Mouse (Mus musculus) mesoderm, embryonic 11.5 days (tissue): ENCODE results near the gene Fastkd2.

ENCODE experiments used
- DNase-seq: peaks from one replicate; pipeline ENCODE4 v3.0.0-alpha.2; 2012; ENCODE audit warnings: low read depth, low spot score

Fastkd2 gene

DNA sequence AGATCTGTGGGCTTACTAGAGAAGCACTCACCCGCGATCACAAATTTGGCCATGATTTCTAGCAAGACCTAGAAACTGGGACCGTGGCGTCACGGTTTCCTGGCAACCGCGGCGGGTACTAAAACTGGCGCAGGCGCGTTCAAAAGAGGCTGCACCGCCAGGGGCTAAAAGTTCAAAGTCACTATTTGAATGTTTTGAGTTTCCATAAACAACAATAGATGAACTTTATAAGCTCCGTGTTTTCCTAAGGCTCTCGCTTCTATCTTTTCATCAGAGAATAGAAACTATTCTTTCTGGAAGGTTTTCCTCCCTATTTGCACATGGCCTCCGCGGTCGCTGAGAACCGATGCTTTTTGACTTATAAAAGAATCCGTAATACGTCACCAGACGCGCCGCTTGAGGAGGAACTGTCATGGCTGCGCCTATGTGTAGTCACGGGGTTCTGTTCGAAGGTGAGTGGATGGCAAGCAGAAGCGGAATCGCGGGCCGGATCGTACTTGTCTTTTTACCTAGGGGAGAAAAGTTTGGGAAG, at the start of gene Fastkd2, which contains the start of gene Mdh1b:
Gene Fastkd2 (plus strand): TSS at position 375 of the 532 bp plus-strand sequence.
Gene Mdh1b (minus strand): TSS at position 79 of the 532 bp plus-strand sequence.
- peak; percentile 90 for DNase-seq

DNA sequence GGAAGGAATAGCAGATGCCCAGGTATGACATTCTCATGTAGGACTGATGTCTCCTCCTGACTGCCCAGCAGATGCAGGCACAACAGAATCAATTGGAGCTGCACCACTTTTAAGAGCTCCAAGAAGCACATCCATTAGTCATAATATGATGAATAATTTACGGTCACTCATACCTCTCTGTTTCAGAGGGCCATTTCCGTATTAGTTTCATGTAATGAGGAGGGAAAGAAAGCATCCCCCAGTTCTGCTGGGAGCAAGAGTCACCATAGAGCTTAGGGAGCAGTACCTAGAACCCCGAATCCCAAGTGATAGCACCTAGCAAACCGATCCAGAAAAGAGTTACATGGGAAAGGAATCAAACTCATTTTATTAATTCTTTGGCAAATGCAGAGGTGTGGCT, 43.6 kb upstream of the Fastkd2 start, which contains the start of gene Dytn:
Gene Dytn (minus strand): TSS at position 101 of the 400 bp plus-strand sequence.
- DNase-seq = no peak

DNA sequence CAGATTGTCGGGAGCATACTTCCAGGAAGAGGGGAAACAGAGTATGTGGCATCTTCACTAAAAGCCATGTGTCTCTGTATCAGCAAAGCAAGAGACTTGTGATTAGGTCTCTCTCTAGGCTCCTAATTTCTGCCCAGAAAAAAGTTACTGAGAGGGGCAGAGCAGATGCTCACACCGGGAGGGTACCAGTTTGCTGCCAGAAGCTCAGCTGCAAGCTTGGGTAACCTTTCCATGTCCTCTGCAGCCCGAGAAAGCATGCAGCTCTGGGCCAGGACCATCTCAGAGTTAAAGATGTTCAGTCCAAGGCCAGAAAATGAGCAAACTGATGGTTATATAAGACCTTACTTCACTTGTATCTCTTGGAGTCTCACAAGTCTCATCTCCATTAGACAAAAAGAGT, 33.6 kb upstream of the Fastkd2 start:
- DNase-seq = no peak

DNA sequence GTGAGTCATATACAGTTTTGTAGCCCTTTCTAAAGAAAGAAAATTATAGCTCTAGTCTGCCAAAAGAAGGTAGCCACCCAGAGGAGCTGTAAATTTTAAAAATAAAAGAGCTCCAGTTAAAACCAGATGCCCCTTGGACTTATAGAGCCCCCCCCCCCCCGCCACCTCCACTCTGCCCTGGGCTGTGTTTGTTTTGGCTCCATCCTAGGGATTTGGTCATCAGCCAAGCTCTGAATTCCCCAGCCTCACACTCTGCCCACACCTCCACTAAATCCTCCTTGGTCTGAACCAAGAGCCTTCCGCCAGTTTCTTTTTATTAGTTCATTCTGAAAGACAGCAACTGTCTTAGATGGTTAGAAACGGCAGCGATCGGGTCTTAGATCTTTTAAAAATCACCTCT, 24.7 kb upstream of the Fastkd2 start:
- no peak for DNase-seq

DNA sequence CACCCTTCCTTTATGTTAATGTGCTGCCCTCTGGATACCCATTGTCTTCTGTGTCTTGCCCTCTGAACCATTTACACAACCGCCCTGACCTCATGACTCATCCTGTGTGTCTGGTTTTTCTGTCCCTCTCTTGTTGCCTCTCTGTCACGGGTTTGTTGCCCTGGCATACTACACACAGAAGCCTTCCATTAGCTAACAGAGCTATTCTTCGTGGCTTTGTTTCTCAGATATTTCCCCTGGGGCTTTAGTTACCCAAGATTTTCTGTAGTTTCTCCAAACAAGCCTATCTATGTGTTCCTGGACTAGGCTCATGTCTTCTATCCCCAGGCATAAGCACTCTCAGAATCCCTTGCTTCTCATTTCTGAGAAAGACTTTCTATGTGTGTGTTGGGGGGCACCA, 21.5 kb upstream of the Fastkd2 start:
- no peak for DNase-seq

DNA sequence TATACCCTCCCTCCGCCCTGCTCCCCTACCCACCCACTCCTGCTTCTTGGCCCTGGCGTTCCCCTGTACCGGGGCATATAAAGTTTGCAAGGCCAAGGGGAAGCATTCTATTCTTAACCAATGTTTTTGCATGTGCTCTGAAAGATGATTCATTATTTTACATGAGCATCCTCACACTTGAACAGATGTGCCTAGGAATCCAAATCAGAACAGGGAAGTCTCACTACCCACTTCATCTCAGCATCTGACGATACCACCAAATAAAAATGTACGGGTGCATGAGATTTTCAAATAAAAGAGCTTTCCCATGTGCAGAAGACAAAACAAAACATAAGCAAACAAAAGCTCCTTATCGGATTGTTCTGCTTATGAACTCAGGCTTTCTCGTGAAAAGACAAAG, 10.3 kb upstream of the Fastkd2 start:
- DNase-seq = no peak

DNA sequence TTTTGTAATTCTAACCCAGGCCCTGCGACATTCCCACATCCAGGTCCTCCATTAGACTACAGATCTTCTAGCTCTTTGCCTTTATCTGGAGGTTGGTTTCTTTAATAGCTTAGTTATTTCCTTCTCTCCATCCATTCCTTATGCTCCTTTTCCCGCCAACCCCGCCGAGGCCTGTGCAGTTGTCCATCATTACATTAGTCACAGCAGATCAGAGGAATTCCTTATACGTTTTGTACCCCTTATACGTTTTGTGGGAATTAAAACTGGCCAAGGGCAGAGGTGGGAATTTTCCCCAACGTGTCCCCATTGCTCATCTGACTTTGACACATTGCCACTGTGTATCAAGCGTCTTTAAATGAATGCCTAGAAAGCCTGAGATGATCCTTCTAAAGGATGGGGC, 618 bp upstream of the Fastkd2 start:
- no peak for DNase-seq

DNA sequence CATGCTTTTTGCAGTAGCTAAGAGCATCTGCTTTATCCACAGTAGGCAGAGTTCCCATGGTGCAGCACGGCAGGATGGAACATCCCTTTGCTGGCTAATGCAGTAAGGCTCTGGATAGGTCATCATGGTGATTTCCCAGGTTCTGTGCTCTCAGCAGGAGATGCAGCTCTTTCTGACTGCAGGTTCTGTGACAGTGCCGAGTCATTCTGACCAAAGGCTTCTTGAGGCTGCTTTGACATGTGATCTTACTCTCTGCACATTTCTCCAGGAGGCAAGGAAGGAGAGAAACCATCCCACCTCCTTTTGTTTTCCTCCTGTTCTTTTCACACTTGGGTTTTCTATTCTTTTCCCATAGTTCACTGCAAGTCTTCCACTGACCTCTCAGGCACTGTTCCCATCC, 25.6 kb downstream of the Fastkd2 start:
- no peak for DNase-seq

DNA sequence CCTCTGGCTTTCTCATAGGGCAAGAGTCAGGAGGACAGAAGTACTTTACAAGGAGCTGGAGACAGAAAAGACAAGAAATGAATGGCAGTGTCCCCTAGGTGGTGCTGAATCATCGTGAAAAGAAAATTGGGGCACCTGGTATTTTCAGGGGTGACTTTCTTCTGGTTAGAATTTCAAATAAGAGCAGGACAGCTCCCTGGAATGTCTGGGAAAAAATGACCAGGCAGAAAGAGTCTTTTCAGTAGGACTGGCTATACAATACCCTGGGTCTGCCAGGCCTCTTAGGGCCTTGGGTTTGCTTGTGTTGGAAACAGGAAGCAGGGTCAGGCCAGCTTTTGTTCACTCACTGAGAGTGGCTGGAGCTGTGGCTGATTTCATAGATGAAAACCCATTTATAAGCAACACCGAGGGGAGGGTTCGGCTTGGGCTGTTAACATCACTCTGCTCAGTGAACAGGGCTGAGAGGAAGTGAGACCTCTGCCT, 32.8 kb downstream of the Fastkd2 start:
- DNase-seq = peak; percentile 58

DNA sequence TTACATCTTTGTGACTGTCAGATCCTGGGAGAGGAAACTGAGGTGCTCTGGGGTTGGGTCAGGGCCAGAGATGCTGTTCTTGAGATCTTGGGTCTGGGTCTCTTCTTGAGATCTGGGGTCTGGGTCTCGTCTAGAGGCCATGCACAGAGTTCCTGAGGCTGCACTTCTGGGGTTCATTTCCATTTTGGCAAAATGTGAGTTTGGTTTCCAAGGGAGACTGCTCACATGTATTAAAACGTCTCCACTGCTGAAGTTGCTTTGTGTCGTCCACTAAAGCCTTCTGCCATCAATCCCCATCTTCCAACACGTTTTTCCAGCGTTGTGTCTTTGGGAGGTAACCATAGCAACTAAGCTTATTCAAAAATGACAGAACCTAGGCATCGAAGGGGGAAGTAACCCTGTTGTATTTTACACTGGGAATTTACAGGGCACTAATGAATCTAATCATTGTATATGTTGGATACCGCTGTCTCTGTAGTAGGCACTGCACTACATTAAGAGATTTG, 33.5 kb downstream of the Fastkd2 start:
- DNase-seq = peak; percentile 57

DNA sequence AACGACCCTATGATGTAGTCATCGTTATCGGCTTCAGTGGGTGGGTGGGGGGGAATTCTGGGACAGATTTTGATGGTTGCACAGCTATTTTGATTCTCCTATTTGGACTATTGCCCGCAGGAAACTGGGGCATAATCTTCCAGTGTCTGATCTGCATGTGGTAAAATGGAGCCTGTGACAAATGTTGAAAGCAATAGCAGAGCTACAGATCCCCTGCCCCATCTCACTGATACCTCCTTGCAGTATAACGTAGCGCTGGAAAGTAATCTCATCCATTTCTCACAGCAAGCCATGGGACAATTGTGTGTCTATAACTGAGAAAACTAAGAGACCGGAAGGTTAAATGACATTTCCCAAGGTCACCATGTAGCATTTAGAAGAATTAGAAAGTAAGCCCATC, 34.0 kb downstream of the Fastkd2 start:
- no peak for DNase-seq

DNA sequence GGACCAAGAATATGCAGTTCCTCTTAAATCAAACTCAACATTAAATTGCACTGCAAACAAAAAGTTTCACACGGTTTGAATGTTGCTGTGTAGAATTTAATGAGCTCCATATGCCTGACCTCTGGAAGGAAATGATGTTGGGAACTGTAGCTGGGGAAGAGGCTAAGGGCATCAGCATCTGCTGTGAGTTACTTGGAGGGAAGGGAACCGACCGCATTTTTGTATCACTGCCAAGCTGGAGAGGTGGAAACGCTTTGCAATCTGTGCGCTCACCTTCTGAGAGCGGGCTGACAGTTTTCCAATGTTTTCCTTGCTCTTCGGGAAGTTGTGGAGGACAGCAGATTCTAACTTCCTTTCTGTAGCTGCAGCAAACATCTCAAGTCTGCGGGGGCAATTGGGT, 37.7 kb downstream of the Fastkd2 start:
- DNase-seq = peak; percentile 56

DNA sequence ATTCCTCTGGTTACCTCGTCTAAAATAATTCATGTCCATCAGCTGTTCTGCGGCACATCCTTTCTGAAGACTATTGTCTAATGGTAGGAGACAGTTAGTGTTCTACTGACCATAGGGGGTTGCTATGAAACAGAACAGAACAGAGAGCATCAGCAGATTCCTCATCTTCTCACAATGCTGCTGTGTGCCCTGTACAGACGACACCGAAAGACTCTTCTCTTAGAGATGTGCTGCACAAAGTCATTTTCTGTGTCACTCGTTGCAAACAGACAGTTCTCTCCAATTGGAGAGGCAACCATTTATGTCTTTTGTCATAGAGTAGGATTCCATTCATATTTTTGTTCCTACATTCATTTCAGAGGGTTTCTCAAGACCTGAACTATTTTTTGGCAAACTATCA, 38.8 kb downstream of the Fastkd2 start, which contains the start of gene 4933402D24Rik:
Gene 4933402D24Rik (minus strand): TSS at position 101 of the 400 bp plus-strand sequence.
- no peak for DNase-seq

DNA sequence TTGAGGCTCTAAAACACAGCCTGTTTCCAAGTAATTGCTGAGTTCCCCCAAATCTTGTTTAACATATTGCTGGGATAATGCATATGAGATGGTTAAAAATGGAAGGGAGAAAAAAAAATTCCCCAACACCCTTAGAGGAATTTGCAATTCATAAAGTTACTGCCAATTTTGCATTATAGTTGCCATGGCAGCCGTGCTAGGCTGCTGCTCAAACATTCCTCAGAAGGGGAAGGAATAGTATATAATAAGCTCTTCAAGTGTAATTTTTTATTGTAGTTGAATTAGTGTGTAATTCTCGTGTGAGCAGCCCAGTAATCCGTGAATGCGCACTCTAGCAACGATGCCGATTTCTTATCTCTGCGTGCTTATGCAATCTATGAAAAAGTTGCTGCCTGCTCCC, 39.9 kb downstream of the Fastkd2 start:
- DNase-seq = no peak

DNA sequence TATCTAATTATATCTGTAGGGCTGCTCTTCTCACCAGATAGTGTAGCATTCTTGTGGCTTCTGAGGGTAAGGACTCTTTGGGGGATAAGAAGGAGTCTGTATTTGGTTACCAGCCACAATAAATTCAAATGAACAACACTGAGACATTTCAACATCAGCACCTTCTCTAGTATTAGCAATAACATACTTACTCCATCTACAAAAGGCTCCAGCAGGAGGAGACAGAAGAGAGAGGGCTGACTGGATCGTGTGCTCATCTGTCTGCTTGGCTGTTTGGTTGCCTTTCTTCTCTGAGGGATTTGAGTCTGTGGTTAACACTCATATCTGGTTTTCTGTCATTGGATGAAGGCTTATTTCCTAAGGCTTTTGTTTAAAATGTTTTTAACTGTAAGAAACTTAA, 46.0 kb downstream of the Fastkd2 start:
- no peak for DNase-seq

DNA sequence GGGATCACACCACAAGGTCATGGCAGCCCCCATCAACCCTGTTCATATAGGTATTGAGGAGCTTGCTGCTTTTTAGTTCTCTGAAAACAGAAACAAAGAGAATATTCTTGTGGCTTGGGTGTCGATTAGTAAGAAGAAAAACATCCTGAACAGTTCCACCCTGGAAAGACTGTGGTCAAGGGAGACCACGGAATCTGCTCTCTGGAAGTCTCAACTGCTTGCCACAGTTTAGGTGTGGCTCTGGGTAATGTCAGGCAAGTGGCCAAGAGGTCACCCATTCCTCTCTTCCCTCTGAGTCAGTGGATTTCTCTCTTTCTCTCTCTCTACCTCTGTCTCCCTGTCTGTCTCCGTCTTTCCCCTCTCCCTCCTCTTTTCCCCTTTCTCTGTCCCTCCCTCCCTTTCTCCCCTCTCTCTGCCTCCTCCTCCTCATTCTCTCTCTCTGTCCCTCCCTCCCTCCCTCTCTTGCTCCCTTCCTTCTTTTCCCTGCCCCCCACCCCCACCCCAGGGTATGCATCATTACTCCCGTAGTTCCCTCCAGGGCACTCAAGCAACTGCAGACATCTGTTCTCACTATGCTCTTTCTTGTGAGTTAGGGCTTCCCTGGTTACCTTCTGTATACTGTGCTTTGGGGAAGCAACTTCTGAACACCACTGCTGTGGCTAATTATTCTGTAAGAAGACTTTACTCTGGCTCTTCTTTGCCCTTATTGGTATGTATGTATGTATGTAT, 46.7 kb downstream of the Fastkd2 start:
- DNase-seq = no peak

DNA sequence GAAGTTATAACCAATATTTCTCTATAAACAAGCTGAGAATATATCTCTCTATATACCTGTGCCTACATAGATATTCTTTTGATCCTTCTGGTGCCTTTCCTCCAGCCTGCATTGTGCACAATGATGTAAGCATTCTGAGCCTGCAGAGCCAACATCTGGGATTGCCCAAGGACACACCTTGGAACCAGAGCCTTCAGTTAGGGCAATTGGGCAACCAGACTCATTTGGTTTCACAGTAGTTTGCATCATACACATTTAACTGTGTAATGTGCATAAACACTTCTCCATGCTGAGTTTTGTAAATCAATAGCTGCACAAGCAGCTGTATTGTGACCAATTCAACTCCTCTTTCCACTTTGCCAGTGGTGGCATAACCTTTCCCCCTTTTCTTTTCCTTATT, 63.9 kb downstream of the Fastkd2 start:
- DNase-seq = no peak
